Mouse (Mus musculus) embryonic facial prominence, embryonic 13.5 days (tissue): ENCODE results near the gene Lingo2. TPM values are rescaled to one million over a fixed set of nuclear protein-coding genes. Genes with fewer than 3 reads are reported as not detected.
A peak's percentile ranks its signal among the peaks of the same experiment; 100 is the strongest.
"Not testable (repeated sequence)": the region's sequence is repeated elsewhere in the genome, so short reads cannot be mapped to it uniquely, and the experiment has no call there.

ENCODE experiments used
- ATAC-seq: fragments of 200-750 bp; cut with Nextera tagmentation; 2 replicates; pipeline ENCODE4 v1.8.0; 2017; ENCODE audit warnings: low read depth; ENCODE audit not compliant: insufficient number of reproducible peaks, insufficient read depth, low FRiP score, low TSS enrichment
- H3K27ac ChIP-seq: fragments of 300-500 bp; sonication (generic); 2 replicates; pipeline ENCODE4 v1.5.1; 2015; ENCODE audit warnings: moderate library complexity, mild to moderate bottlenecking, inconsistent platforms
- H3K27me3 ChIP-seq: fragments of 300-500 bp; sonication (generic); 2 replicates; pipeline ENCODE4 v1.6.1; 2015; ENCODE audit warnings: mild to moderate bottlenecking, inconsistent platforms
- H3K36me3 ChIP-seq: fragments of 300-500 bp; sonication (generic); 2 replicates; pipeline ENCODE4 v1.6.1; 2015; ENCODE audit warnings: mild to moderate bottlenecking, inconsistent platforms
- H3K4me1 ChIP-seq: fragments of 300-500 bp; sonication (generic); 2 replicates; pipeline ENCODE4 v1.6.1; 2015; ENCODE audit warnings: inconsistent platforms
- H3K4me2 ChIP-seq: fragments of 300-500 bp; sonication (generic); 2 replicates; pipeline ENCODE4 v1.6.1; 2015; ENCODE audit warnings: moderate library complexity, mild to moderate bottlenecking, inconsistent platforms
- H3K4me3 ChIP-seq: fragments of 300-500 bp; sonication (generic); 2 replicates; pipeline ENCODE4 v1.5.1; 2015; ENCODE audit warnings: mild to moderate bottlenecking, inconsistent platforms
- H3K9ac ChIP-seq: fragments of 300-500 bp; sonication (generic); 2 replicates; pipeline ENCODE4 v1.6.1; 2015; ENCODE audit warnings: mild to moderate bottlenecking, inconsistent platforms
- H3K9me3 ChIP-seq: fragments of 300-500 bp; sonication (generic); 2 replicates; pipeline ENCODE4 v1.6.1; 2016; ENCODE audit warnings: inconsistent platforms
- WGBS: fragments of 180-500 bp; shearing (Covaris S2); methylation state at CpG from one replicate; pipeline ENCODE4 v1.1.7; 2015; ENCODE audit warnings: mixed read lengths; 5-methylcytosine and 5-hydroxymethylcytosine counted together
- microRNA counts: library from miRNA; unstranded; fragments of <30 nt; microRNA quantifications from one replicate; lab custom pipeline; 2016
- microRNA-seq: library from miRNA; unstranded; fragments of <30 nt; microRNA quantifications from one replicate; pipeline ENCODE4, GENCODE M21; 2016
- polyA plus RNA-seq: library from polyadenylated mRNA; unstranded; fragments of >200 nt; fragmentation: Nextera tagmentation; extraction: Ambion mirVana; gene quantifications from 2 replicates; pipeline ENCODE4 v1.2.1, GENCODE M21; 2015

Gene Lingo2
- polyA plus RNA-seq, 1 experiment from 2014 or later: 6.9 TPM

GRCm38 (mm10) chr4:35694360-35695136 lies 1257.0 kb downstream of the Lingo2 start:
- Histone ChIP-seq H3K4me3 (no peak overlapping the region), H3K4me1 (no peaks in the 10 kb centered on the region), H3K36me3 (no peaks in the 10 kb centered on the region), H3K27ac (no peak overlapping the region), H3K27me3 (no peaks in the 10 kb centered on the region), H3K9me3 (no peaks in the 10 kb centered on the region), H3K4me2 (no peak overlapping the region), H3K9ac (no peak overlapping the region)
- no peak for ATAC-seq
- WGBS: 86% methylated on average over 4 of the region's 4 CpGs

- Histone ChIP-seq H3K27ac (no peak overlapping the region), H3K27me3 (no peaks in the 10 kb centered on the region), H3K4me3 (no peak overlapping the region), H3K4me1 (no peaks in the 10 kb centered on the region), H3K4me2 (no peak overlapping the region), H3K9me3 (no peaks in the 10 kb centered on the region), H3K36me3 (no peaks in the 10 kb centered on the region), H3K9ac (no peak overlapping the region)
- WGBS: 73% methylated on average over 5 of the region's 5 CpGs
- no peak for ATAC-seq
Measured at GRCm38 (mm10) chr4:35690521-35690920, 1261.0 kb downstream of the Lingo2 start.

- H3K4me3 ChIP-seq, H3K9ac ChIP-seq, H3K27me3 ChIP-seq, H3K36me3 ChIP-seq, H3K4me1 ChIP-seq, ATAC-seq, H3K27ac ChIP-seq, H3K4me2 ChIP-seq, H3K9me3 ChIP-seq: not testable (repeated sequence)
- 72% methylated on average over 5 of the region's 5 CpGs for WGBS
Measured at GRCm38 (mm10) chr4:35688498-35689240, 1262.9 kb downstream of the Lingo2 start.

MicroRNAs encoded within 50 kb of the gene (microRNA counts, 519-probe panel; counts per million panel counts)
- microRNA mmu-miR-873 (lab: Ali Mortazavi, UCI) (1,998 counts per million, percentile 52 among the panel's probes with 10 or more counts), microRNA mmu-miR-876-3p (lab: Ali Mortazavi, UCI) (2,689 counts per million, percentile 65 among the panel's probes with 10 or more counts), microRNA mmu-miR-876-5p (lab: Ali Mortazavi, UCI) (236 counts per million, percentile 44 among the panel's probes with 10 or more counts)

Small RNA genes lying within 50 kb of the gene (microRNA-seq; reads per million reads assigned to microRNA genes)
- gene Mir873a (not detected), gene Mir873b (not detected), gene Mir876 (not detected)
